Mouse (Mus musculus) liver, embryonic 14.5 days (tissue): Measurements from ENCODE around the gene Mt4. TPM values are rescaled to one million over a fixed set of nuclear protein-coding genes. Genes with fewer than 3 reads are reported as not detected.
"Not testable (repeated sequence)": the region's sequence is repeated elsewhere in the genome, so short reads cannot be mapped to it uniquely, and the experiment has no call there.

ENCODE experiments used
- ATAC-seq: fragments of 200-750 bp; cut with Nextera tagmentation; 2 replicates; pipeline ENCODE4 v1.8.0; 2017; ENCODE audit warnings: moderate number of reproducible peaks, mild to moderate bottlenecking, moderate library complexity; ENCODE audit not compliant: insufficient read depth
- DNase-seq, 3 experiments: peaks; one replicate each; pipeline ENCODE4 v3.0.0-alpha.2; 2012 to 2013; ENCODE audit warnings: low read depth in 3 of 3, low spot score in 3 of 3
- H3K27ac ChIP-seq: fragments of 300-500 bp; sonication (generic); 2 replicates; pipeline ENCODE4 v1.5.1; 2014; ENCODE audit warnings: moderate library complexity, mild to moderate bottlenecking, control low read depth, inconsistent platforms
- H3K27me3 ChIP-seq: fragments of 300-500 bp; sonication (generic); 2 replicates; pipeline ENCODE4 v1.6.1; 2014; ENCODE audit warnings: mild to moderate bottlenecking, low read length, moderate library complexity; ENCODE audit not compliant: control insufficient read depth, insufficient read depth
- H3K36me3 ChIP-seq: fragments of 300-500 bp; sonication (generic); replicated peaks from 2 replicates; pipeline ENCODE4 v1.6.1; 2014; ENCODE audit warnings: low read depth; ENCODE audit not compliant: control insufficient read depth, insufficient read depth
- H3K4me1 ChIP-seq, 2 experiments: fragments of 200-500 bp in 1 of 2; fragments of 300-500 bp in 1 of 2; sonication (generic) in 1 of 2; replicated peaks; 2 replicates each; pipeline ENCODE4 v1.6.1; 2012 to 2014; ENCODE audit warnings: antibody characterized with exemption in 1 of 2, inconsistent platforms in 1 of 2, low read length in 1 of 2; ENCODE audit not compliant: control insufficient read depth in 2 of 2, insufficient read depth in 2 of 2
- H3K4me2 ChIP-seq: fragments of 300-500 bp; sonication (generic); 2 replicates; pipeline ENCODE4 v1.6.1; 2014; ENCODE audit warnings: low read depth, mild to moderate bottlenecking, control low read depth, moderate library complexity
- H3K4me3 ChIP-seq, 2 experiments: fragments of 200-500 bp in 1 of 2; fragments of 300-500 bp in 1 of 2; sonication (generic) in 1 of 2; 2 replicates each; pipeline ENCODE4 v1.5.1; 2012 to 2014; ENCODE audit warnings: low read depth in 2 of 2, low read length in 2 of 2, mild to moderate bottlenecking in 2 of 2, control low read depth in 1 of 2, inconsistent platforms in 1 of 2, moderate library complexity in 1 of 2; ENCODE audit not compliant: insufficient read depth in 1 of 2
- H3K9ac ChIP-seq: fragments of 300-500 bp; sonication (generic); replicated peaks from 2 replicates; pipeline ENCODE4 v1.6.1; 2014; ENCODE audit warnings: mild to moderate bottlenecking, control low read depth, moderate library complexity
- H3K9me3 ChIP-seq: fragments of 300-500 bp; sonication (generic); 2 replicates; pipeline ENCODE4 v1.6.1; 2016; ENCODE audit warnings: low read length, mixed read lengths; ENCODE audit not compliant: control insufficient read depth
- CTCF ChIP-seq: IDR thresholded peaks from 2 replicates; pipeline ENCODE4 v1.5.1; 2016; ENCODE audit warnings: antibody characterized with exemption, low read depth, control low read depth
- EP300 ChIP-seq: IDR thresholded peaks from 2 replicates; pipeline ENCODE4 v1.6.1; 2016; ENCODE audit warnings: antibody characterized with exemption, low read depth
- WGBS: fragments of 180-500 bp; shearing (Covaris S2); extraction: QIAGEN DNeasy Blood & Tissue Kit; methylation state at CpG from one replicate; pipeline ENCODE4 v1.1.7; 2014; ENCODE audit not compliant: insufficient replicate concordance; 5-methylcytosine and 5-hydroxymethylcytosine counted together
- polyA plus RNA-seq, 2 experiments: library from polyadenylated mRNA; depleted of rRNA in 1 of 2; stranded (reverse) in 1 of 2; unstranded in 1 of 2; fragments of >200 nt; fragmentation: Nextera tagmentation in 1 of 2; extraction: Ambion mirVana in 1 of 2; gene quantifications; 2 replicates each; pipeline versions ENCODE4 v1.2.1 to v1.2.3; 2012 to 2014

The Mt4 gene
- polyA plus RNA-seq, 2 experiments: 1.7 to 2.1 TPM

DNA sequence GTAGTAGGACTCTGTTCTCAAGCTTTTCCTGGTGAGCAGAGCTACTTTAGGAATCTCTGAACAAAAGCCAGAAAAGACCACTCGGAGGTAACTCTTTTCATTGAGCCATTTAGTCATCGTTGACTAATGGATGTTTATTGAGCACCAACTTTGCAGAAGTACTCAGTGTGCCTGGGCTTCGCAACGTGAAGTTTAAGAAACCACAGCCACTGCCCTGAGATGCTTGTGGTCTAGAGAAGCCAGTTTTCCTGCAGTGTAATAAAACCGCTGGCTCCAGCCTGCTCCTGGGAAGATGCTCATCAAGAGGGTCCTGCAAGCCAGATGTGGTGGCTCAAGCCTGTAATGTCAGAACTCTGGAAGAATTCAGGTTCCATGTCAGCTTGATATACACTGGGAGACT, 4.9 kb upstream of the Mt4 start:
- no peaks in the 10 kb centered on the region for H3K36me3 ChIP-seq
- no peak overlapping the region for H3K9ac ChIP-seq
- H3K9me3 ChIP-seq: no peaks in the 10 kb centered on the region
- ATAC-seq (no peak), DNase-seq (no peak)
- H3K4me3 ChIP-seq: no peak overlapping the region
- peaks cover 3 to 8% of the 10 kb centered on the region in 2 experiments; a peak in 3 of 4 replicates for H3K4me1 ChIP-seq
- no peaks in the 10 kb centered on the region for H3K27me3 ChIP-seq
- TF ChIP-seq EP300: no peak
- TF ChIP-seq CTCF: no peak
- no peak overlapping the region for H3K27ac ChIP-seq
- no peak overlapping the region for H3K4me2 ChIP-seq
- WGBS: 35% methylated on average over 5 of the region's 5 CpGs

GRCm38 (mm10) chr8:94134601-94135000, 2.4 kb upstream of the Mt4 start:
- not testable (repeated sequence) for H3K4me2 ChIP-seq, H3K4me1 ChIP-seq, H3K27me3 ChIP-seq, DNase-seq, H3K9ac ChIP-seq, H3K4me3 ChIP-seq, H3K9me3 ChIP-seq, H3K36me3 ChIP-seq, H3K27ac ChIP-seq, ATAC-seq
- WGBS: 24% methylated on average over 3 of the region's 3 CpGs

GRCm38 (mm10) chr8:94135556-94135955, 1.4 kb upstream of the Mt4 start:
- Histone ChIP-seq H3K4me2 (no peak overlapping the region), H3K4me3 (no peak overlapping the region), H3K4me1 (peaks cover 3 to 8% of the 10 kb centered on the region in 2 experiments; a peak in 3 of 4 replicates), H3K27me3 (no peaks in the 10 kb centered on the region), H3K9ac (no peak overlapping the region), H3K9me3 (no peaks in the 10 kb centered on the region), H3K27ac (no peak overlapping the region), H3K36me3 (no peaks in the 10 kb centered on the region)
- no peak for ATAC-seq
- TF ChIP-seq EP300 (no peak), CTCF (no peak)
- no peak for DNase-seq
- WGBS: 67% methylated on average over 6 of the region's 6 CpGs

DNA sequence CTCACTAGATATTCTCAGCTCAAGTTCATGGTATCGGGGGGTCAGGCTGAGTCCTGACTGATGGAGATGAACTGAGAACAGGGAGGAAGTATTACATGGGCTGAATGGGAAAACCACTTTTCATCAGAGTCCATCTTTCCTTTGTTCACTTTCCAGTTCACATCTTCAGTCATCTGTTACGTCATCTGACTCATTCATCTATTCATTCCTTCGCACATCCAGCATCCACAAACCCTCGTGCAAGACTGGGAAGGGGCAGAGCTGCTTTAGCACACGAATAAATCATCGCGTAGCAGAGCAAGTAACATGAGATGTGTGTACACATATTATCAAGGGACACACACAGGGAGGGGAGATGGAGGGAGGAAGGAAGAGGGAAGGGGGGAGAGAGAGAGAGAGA, 805 bp upstream of the Mt4 start:
- no peak overlapping the region for H3K4me2 ChIP-seq
- ATAC-seq: no peak
- H3K9me3 ChIP-seq: no peaks in the 10 kb centered on the region
- no peak overlapping the region for H3K9ac ChIP-seq
- no peak overlapping the region for H3K4me3 ChIP-seq
- no peak for TF ChIP-seq EP300
- no peak for TF ChIP-seq CTCF
- no peak for DNase-seq
- H3K4me1 ChIP-seq: peaks cover 3 to 8% of the 10 kb centered on the region in 2 experiments; a peak in 3 of 4 replicates
- H3K27me3 ChIP-seq: no peaks in the 10 kb centered on the region
- H3K36me3 ChIP-seq: no peaks in the 10 kb centered on the region
- H3K27ac ChIP-seq: no peak overlapping the region
- WGBS: 76% methylated on average over 7 of the region's 7 CpGs

- no peak for TF ChIP-seq EP300
- no peak for TF ChIP-seq CTCF
- Histone ChIP-seq H3K4me2 (no peak overlapping the region), H3K9ac (no peak overlapping the region), H3K4me1 (no peaks in the 10 kb centered on the region), H3K27ac (no peak overlapping the region), H3K27me3 (no peaks in the 10 kb centered on the region; the same call in 1 of the 2 replicates), H3K4me3 (no peak overlapping the region), H3K9me3 (no peaks in the 10 kb centered on the region), H3K36me3 (no peaks in the 10 kb centered on the region)
- WGBS: 57% methylated on average over 4 of the region's 4 CpGs
- DNase-seq: no peak
- ATAC-seq: no peak
These were observed 3.3 kb downstream of the Mt4 start for GRCm38 (mm10) chr8:94140266-94140795.
